Mouse (Mus musculus): ENCODE results near the gene Bpifa5.

GRCm38 (mm10) chr2:154206908-154207307 is 44.5 kb downstream of the Bpifa5 start:
- TF ChIP-seq USF1 (IDR thresholded peaks at IDR 0.05; ENCODE audit: low read depth) (peak; percentile 10), POLR2A (IDR thresholded peaks at IDR 0.05; ENCODE audit: insufficient read length, low read depth) (no peak), TCF12 (IDR thresholded peaks at IDR 0.05; ENCODE audit: insufficient read depth, poor library complexity, severe bottlenecking) (no peak), MAX (IDR thresholded peaks at IDR 0.05; ENCODE audit: low read depth) (no peak), TCF3 (IDR thresholded peaks at IDR 0.05; ENCODE audit: insufficient read length, low read depth) (no peak), CEBPB (IDR thresholded peaks at IDR 0.05; ENCODE audit: insufficient read depth, poor library complexity, severe bottlenecking) (no peak), MYOD1 (IDR thresholded peaks at IDR 0.05; ENCODE audit: control insufficient read depth in 1 of 3, insufficient read length in 2 of 3, low read depth in 2 of 3) (no peak), E2F4 (IDR thresholded peaks at IDR 0.05; ENCODE audit: insufficient read depth) (no peak)
